8 mouse cellular contexts compared by ENCODE assay signal in genomic region chr9:105495316-105496174, GRCm38 (mm10). TPM values are rescaled to one million over a fixed set of nuclear protein-coding genes. Genes with fewer than 3 reads are reported as not detected.
DNase-seq lines count a peak whose midpoint lies in the region; ATAC-seq lines count a peak whose summit lies in the region.

No protein-coding gene starts in this region.

- peak overlapping the region; percentile 94 for H3K4me3 ChIP-seq in heart, embryonic 10.5 days

- H3K27me3 ChIP-seq in heart, embryonic 10.5 days (ENCODE audit: insufficient read depth, poor library complexity, severe bottlenecking), result no peaks in the 10 kb centered on the region

- H3K9me3 ChIP-seq in heart, embryonic 10.5 days, result no peaks in the 10 kb centered on the region

- 2% methylated on average over 39 of the region's 39 CpGs for WGBS in heart, embryonic 10.5 days

- H3K27ac ChIP-seq in heart, embryonic 10.5 days, result peak overlapping the region; percentile 98

- H3K36me3 ChIP-seq in heart, embryonic 10.5 days, result no peaks in the 10 kb centered on the region

- ATAC-seq in monocyte, adult 5-6 weeks (replicated peaks; ENCODE audit: insufficient number of reproducible peaks, low FRiP score, low TSS enrichment, poor library complexity, severe bottlenecking), result peak; percentile 62

- peak; percentile 78 for DNase-seq in CD4-positive helper T cell, adult 2 months (ENCODE audit: low read depth, low spot score)
- DNase-seq in adipocyte (ENCODE audit: low spot score) (peak; percentile 70), liver (peak; percentile 48)
- DNase-seq in embryo, embryonic 11 days, result peak; percentile 86
- peak; percentile 79 for DNase-seq in heart, embryonic 10.5 days (ENCODE audit: low spot score)
- DNase-seq in kidney, adult 9 months, result peak; percentile 78
- DNase-seq in telencephalon, adult 2 months (ENCODE audit: low read depth, low spot score), result peak; percentile 68

- H3K4me1 ChIP-seq in heart, embryonic 10.5 days, result peaks cover 13% of the 10 kb centered on the region; the same call in 1 of the 2 replicates

RNA-seq across cellular contexts. Expression of gene Atp2c1, which starts 31.6 kb away (rescaled TPM):
- 65.1 and 65.8 TPM in 2 replicates for polyA plus RNA-seq in heart, embryonic 10.5 days (2016; fragmentation: Nextera tagmentation; extraction: Ambion mirVana)
- total RNA-seq in monocyte, adult 5-6 weeks (2017), result 204 to 219 TPM (median 205 TPM) in 3 replicates

Comparison
In these comparisons a context has a peak if more than half of its experiments do, and no peak if none do; other contexts are left out.
1. Peak in every context shown above with its lines: DNase-seq, ATAC-seq, H3K4me3 ChIP-seq and H3K27ac ChIP-seq.